Mouse (Mus musculus) CH12.LX (cell line): ENCODE data around the gene Cdc20b. TPM values are rescaled to one million over a fixed set of nuclear protein-coding genes. Genes with fewer than 3 reads are reported as not detected.

Experiments
- DNase-seq: peaks from one replicate; pipeline ENCODE4 v3.0.0-alpha.2; 2013; ENCODE audit errors: extremely low read depth
- H3K27ac ChIP-seq: 2 replicates; pipeline ENCODE4 v1.5.1; 2012; ENCODE audit warnings: low read depth, mild to moderate bottlenecking, control low read depth, moderate library complexity; ENCODE audit not compliant: insufficient read depth
- H3K27me3 ChIP-seq: replicated peaks from 2 replicates; pipeline ENCODE3; 2012; ENCODE audit warnings: inconsistent platforms
- H3K36me3 ChIP-seq, 2 experiments: replicated peaks in 1 of 2; 2 replicates each; pipeline versions ENCODE3 to v1.6.1; 2012; ENCODE audit warnings: inconsistent platforms in 1 of 2, low read length in 1 of 2, mild to moderate bottlenecking in 1 of 2, mixed read lengths in 1 of 2, moderate library complexity in 1 of 2; ENCODE audit not compliant: control insufficient read depth in 1 of 2, insufficient read depth in 1 of 2
- H3K4me1 ChIP-seq, 2 experiments: 2 replicates each; pipeline ENCODE4 v1.6.1; 2012; ENCODE audit warnings: inconsistent platforms in 1 of 2, moderate library complexity in 1 of 2; ENCODE audit not compliant: insufficient read depth in 2 of 2, control insufficient read depth in 1 of 2
- H3K4me2 ChIP-seq: 2 replicates; pipeline ENCODE4 v1.6.1; 2012; ENCODE audit warnings: low read depth, mild to moderate bottlenecking, control low read depth; ENCODE audit not compliant: poor library complexity, insufficient read depth, severe bottlenecking
- H3K4me3 ChIP-seq, 3 experiments: fragments of 150-350 bp in 1 of 3; sonication (generic) in 1 of 3; replicated peaks in 1 of 3; 2 replicates each; pipeline versions ENCODE3 to v1.5.1; 2011 to 2012; ENCODE audit warnings: low read depth in 2 of 3, low read length in 2 of 3, mild to moderate bottlenecking in 2 of 3, moderate library complexity in 2 of 3, control low read depth in 1 of 3, improper control_type of control experiment in 1 of 3, inconsistent platforms in 1 of 3, mixed read lengths in 1 of 3; ENCODE audit not compliant: poor library complexity in 1 of 3
- H3K79me2 ChIP-seq: replicated peaks from 2 replicates; pipeline ENCODE4 v1.6.1; 2012; ENCODE audit warnings: mild to moderate bottlenecking, moderate library complexity; ENCODE audit not compliant: control insufficient read depth, poor library complexity, insufficient read depth, severe bottlenecking; ENCODE audit errors: extremely low read depth
- H3K9ac ChIP-seq: 2 replicates; pipeline ENCODE4 v1.6.1; 2012; ENCODE audit warnings: low read depth, mild to moderate bottlenecking, control low read depth, moderate library complexity; ENCODE audit not compliant: insufficient read depth
- H3K9me3 ChIP-seq: replicated peaks from 2 replicates; pipeline ENCODE3; 2012; ENCODE audit warnings: low read length, inconsistent platforms, mixed read lengths
- BHLHE40 ChIP-seq: IDR thresholded peaks from 2 replicates; pipeline ENCODE4 v1.6.1; 2011; ENCODE audit warnings: mild to moderate bottlenecking, low read depth, low read length, improper control_type of control experiment
- CHD1 ChIP-seq: IDR thresholded peaks from 2 replicates; pipeline ENCODE4 v1.6.1; 2012; ENCODE audit warnings: low read depth, low read length, improper control_type of control experiment, inconsistent platforms
- E2F4 ChIP-seq: IDR thresholded peaks from 2 replicates; pipeline ENCODE4 v1.6.1; 2011; ENCODE audit warnings: low read depth, low read length, improper control_type of control experiment; ENCODE audit not compliant: insufficient replicate concordance
- ELF1 ChIP-seq: IDR thresholded peaks from 2 replicates; pipeline ENCODE4 v1.6.1; 2014; ENCODE audit warnings: low read depth, mild to moderate bottlenecking, inconsistent platforms, low read length, improper control_type of control experiment
- EP300 ChIP-seq: IDR thresholded peaks from 2 replicates; pipeline ENCODE4 v1.6.1; 2011; ENCODE audit warnings: low read length, improper control_type of control experiment
- ETS1 ChIP-seq: conservative IDR thresholded peaks from 2 replicates; pipeline ENCODE4 v1.6.1; 2012; ENCODE audit warnings: low read depth, mild to moderate bottlenecking, inconsistent platforms, low read length, improper control_type of control experiment, moderate library complexity
- GABPA ChIP-seq: IDR thresholded peaks from 2 replicates; pipeline ENCODE4 v1.6.1; 2012; ENCODE audit warnings: low read depth, low read length, improper control_type of control experiment, inconsistent platforms; ENCODE audit not compliant: insufficient replicate concordance
- HCFC1 ChIP-seq: IDR thresholded peaks from 2 replicates; pipeline ENCODE4 v1.6.1; 2012; ENCODE audit warnings: low read depth, mild to moderate bottlenecking, inconsistent platforms, low read length, improper control_type of control experiment
- IRF4 ChIP-seq: IDR thresholded peaks from 2 replicates; pipeline ENCODE4 v1.6.1; 2014; ENCODE audit warnings: low read depth, mild to moderate bottlenecking, inconsistent platforms, low read length, improper control_type of control experiment
- JUN ChIP-seq: IDR thresholded peaks from 2 replicates; pipeline ENCODE4 v1.6.1; 2011; ENCODE audit warnings: low read depth, mild to moderate bottlenecking, low read length, improper control_type of control experiment, moderate library complexity; ENCODE audit not compliant: insufficient read depth
- JUND ChIP-seq: conservative IDR thresholded peaks from 2 replicates; pipeline ENCODE4 v1.6.1; 2011; ENCODE audit warnings: low read depth, low read length, improper control_type of control experiment
- KAT2A ChIP-seq: IDR thresholded peaks from 2 replicates; pipeline ENCODE4 v1.6.1; 2012; ENCODE audit warnings: low read length, improper control_type of control experiment, inconsistent platforms; ENCODE audit not compliant: insufficient replicate concordance
- MAFK ChIP-seq: IDR thresholded peaks from 2 replicates; pipeline ENCODE4 v1.6.1; 2011; ENCODE audit warnings: low read length, improper control_type of control experiment; ENCODE audit not compliant: insufficient replicate concordance
- MXI1 ChIP-seq: IDR thresholded peaks from 2 replicates; pipeline ENCODE4 v1.6.1; 2011; ENCODE audit warnings: mild to moderate bottlenecking, low read depth, low read length, improper control_type of control experiment
- MYC ChIP-seq: IDR thresholded peaks from 2 replicates; pipeline ENCODE4 v1.6.1; 2011; ENCODE audit warnings: low read depth, mild to moderate bottlenecking, improper control_type of control experiment, low read length
- NRF1 ChIP-seq: IDR thresholded peaks from 2 replicates; pipeline ENCODE4 v1.6.1; 2014; ENCODE audit warnings: low read depth, mild to moderate bottlenecking, inconsistent platforms, low read length, improper control_type of control experiment, moderate library complexity
- RCOR1 ChIP-seq: conservative IDR thresholded peaks from 2 replicates; pipeline ENCODE4 v1.6.1; 2012; ENCODE audit warnings: low read depth, mild to moderate bottlenecking, inconsistent platforms, low read length, improper control_type of control experiment
- SIN3A ChIP-seq: IDR thresholded peaks from 2 replicates; pipeline ENCODE4 v1.6.1; 2012; ENCODE audit warnings: low read length, improper control_type of control experiment, inconsistent platforms
- SMC3 ChIP-seq: IDR thresholded peaks from 2 replicates; pipeline ENCODE4 v1.6.1; 2011; ENCODE audit warnings: low read depth, low read length, improper control_type of control experiment
- USF2 ChIP-seq: conservative IDR thresholded peaks from 2 replicates; pipeline ENCODE4 v1.6.1; 2011; ENCODE audit warnings: low read depth, low read length, improper control_type of control experiment
- ZC3H11A ChIP-seq: IDR thresholded peaks from 2 replicates; pipeline ENCODE4 v1.6.1; 2012; ENCODE audit warnings: low read depth, mild to moderate bottlenecking, inconsistent platforms, low read length, improper control_type of control experiment
- ZMIZ1 ChIP-seq: IDR thresholded peaks from 2 replicates; pipeline ENCODE4 v1.6.1; 2012; ENCODE audit warnings: low read depth, mild to moderate bottlenecking, inconsistent platforms, low read length, improper control_type of control experiment
- ZNF384 ChIP-seq: IDR thresholded peaks from 2 replicates; pipeline ENCODE4 v1.6.1; 2012; ENCODE audit warnings: low read depth, low read length, improper control_type of control experiment, inconsistent platforms
- dilution Hi-C: fragments of 300-500 bp; cut with MboI; formaldehyde crosslinking; loops from 2 replicates; pipeline ENCODE4 v1.14.3; 2020; ENCODE audit warnings: low sequenced_read_pairs; ENCODE audit not compliant: extremely low pct_unique_long_range_greater_than_20kb, extremely low pct_ligation_motif_present
- in situ Hi-C: fragments of 300-500 bp; cut with MboI; formaldehyde crosslinking; loops from 3 replicates; pipeline ENCODE4 v1.14.3; 2019; ENCODE audit warnings: low sequenced_read_pairs, low pct_ligation_motif_present, low pct_unique_long_range_greater_than_20kb, mixed read lengths
- polyA plus RNA-seq: library from polyadenylated mRNA; unstranded; fragments of >175 nt; gene quantifications from 2 replicates; pipeline ENCODE4 v1.2.1, GENCODE M21; 2012; ENCODE audit warnings: low read depth; ENCODE audit not compliant: insufficient read length
- total RNA-seq, 2 experiments: library from RNA; depleted of rRNA; stranded (reverse); fragments of 300-350 nt in 1 of 2; fragments of >200 nt in 1 of 2; gene quantifications; 2 replicates each; pipeline ENCODE4 v1.2.3; 2012 to 2014

Gene Cdc20b
- total and polyA plus RNA-seq, 3 experiments: not detected

- no peak overlapping the region for H3K9ac ChIP-seq
- peaks cover 17 to 22% of the 10 kb centered on the region in 2 experiments for H3K4me1 ChIP-seq
- no peaks in the 10 kb centered on the region for H3K36me3 ChIP-seq
- TF ChIP-seq CHD1: no peak
- no peak for TF ChIP-seq ELF1
- TF ChIP-seq MYC: no peak
- TF ChIP-seq HCFC1: no peak
- TF ChIP-seq USF2: no peak
- no peak for TF ChIP-seq SIN3A
- TF ChIP-seq JUND: no peak
- TF ChIP-seq MXI1: 0 out of 2 replicates have a peak, but pooled peaks have one; percentile 32
- TF ChIP-seq IRF4: no peak
- peak; percentile 62 for TF ChIP-seq NRF1
- TF ChIP-seq BHLHE40: peak; percentile 66
- no peak for TF ChIP-seq ZMIZ1
- no peak for TF ChIP-seq ZC3H11A
- TF ChIP-seq MAFK: peak; percentile 97
- TF ChIP-seq KAT2A: no peak
- TF ChIP-seq SMC3: no peak
- TF ChIP-seq ETS1: peak; percentile 57
- no peak for TF ChIP-seq ZNF384
- no peak for TF ChIP-seq RCOR1
- 0 out of 2 replicates have a peak, but pooled peaks have one; percentile 4 for TF ChIP-seq EP300
- no peak for TF ChIP-seq E2F4
- TF ChIP-seq GABPA: no peak
- no peak for TF ChIP-seq JUN
- in situ Hi-C loops: no loop called here
- dilution Hi-C loops: no loop called here
- peaks cover 6% of the 10 kb centered on the region for H3K27me3 ChIP-seq
- no peak overlapping the region for H3K4me3 ChIP-seq
- peak; percentile 48 for DNase-seq
- H3K9me3 ChIP-seq: no peaks in the 10 kb centered on the region
- no peaks in the 10 kb centered on the region for H3K79me2 ChIP-seq
- peak overlapping the region; percentile 51 for H3K4me2 ChIP-seq
- H3K27ac ChIP-seq: no peak overlapping the region
Measured at GRCm38 (mm10) chr13:113022467-113022866, 12.4 kb upstream of the Cdc20b start.
